Mouse (Mus musculus): ENCODE results near the gene C2cd3. TPM values are rescaled to one million over a fixed set of nuclear protein-coding genes. Genes with fewer than 3 reads are reported as not detected.

The C2cd3 gene
- total RNA-seq, 2 experiments from 2014 or later: 7.8 to 9.5 TPM

Other genes starting within 250 kb of the C2cd3 start
- gene Lipt2, start 213.0 kb upstream of the C2cd3 start, total RNA-seq (2021): 1 to 10 TPM; 5.5 to 5.7 TPM
- under 1 TPM; 0.81 to 1.00 TPM for gene Kcne3, start 195.7 kb upstream of the C2cd3 start, total RNA-seq (2021)
- 1 to 10 TPM; 6.4 to 8.6 TPM for gene Pgm2l1, start 144.8 kb upstream of the C2cd3 start, total RNA-seq (2021)
- under 1 TPM; 0.27 to 0.58 TPM for gene P4ha3, start 86.7 kb upstream of the C2cd3 start, total RNA-seq (2021)
- 10 to 100 TPM; 35.6 to 37.2 TPM for gene Ppme1, start 74 bp downstream of the C2cd3 start, total RNA-seq (2021)
- 100 to 1,000 TPM in 1 of 2 experiments, 10 to 100 TPM in 1; 72.3 to 103 TPM for gene Ucp3, start 100.8 kb downstream of the C2cd3 start, total RNA-seq (2021)
- gene Ucp2, start 121.1 kb downstream of the C2cd3 start, total RNA-seq (2021): 100 to 1,000 TPM; 331 to 414 TPM
- gene Dnajb13, start 142.7 kb downstream of the C2cd3 start, total RNA-seq (2021): not detected
- 10 to 100 TPM; 17.1 to 17.4 TPM for gene Coa4, start 164.8 kb downstream of the C2cd3 start, total RNA-seq (2021)
- 10 to 100 TPM; 65.6 to 68.0 TPM for gene Rab6a, start 235.2 kb downstream of the C2cd3 start, total RNA-seq (2021)
- 10 to 100 TPM; 66.3 to 73.0 TPM for gene Mrpl48, start 236.1 kb downstream of the C2cd3 start, total RNA-seq (2021)